Mouse (Mus musculus) G1E-ER4 (cell line): ENCODE results near the gene Prmt3. TPM values are rescaled to one million over a fixed set of nuclear protein-coding genes. Genes with fewer than 3 reads are reported as not detected.

Experiments
- GATA1 ChIP-seq: IDR thresholded peaks from one replicate; pipeline ENCODE4 v1.8.0; 2012; ENCODE audit warnings: low read length, inconsistent platforms
- polyA plus RNA-seq: library from polyadenylated mRNA; stranded (reverse); fragments of >175 nt; gene quantifications from 2 replicates; pipeline ENCODE4 v1.2.3, GENCODE M21; 2012

Gene Prmt3
- 126 and 252 TPM in 2 replicates for polyA plus RNA-seq

GRCm38 (mm10) chr7:49778114-49778901 lies at the start of gene Prmt3:
Gene Prmt3 (plus strand): TSS chr7:49778346.
- no peak for TF ChIP-seq GATA1

- no peak for TF ChIP-seq GATA1
These were observed 43.8 kb upstream of the Prmt3 start for GRCm38 (mm10) chr7:49734342-49734741.

GRCm38 (mm10) chr7:49739448-49739847 lies 38.7 kb upstream of the Prmt3 start:
- no peak for TF ChIP-seq GATA1

- TF ChIP-seq GATA1: no peak
These were observed 36.7 kb upstream of the Prmt3 start for GRCm38 (mm10) chr7:49741474-49741873.

GRCm38 (mm10) chr7:49741923-49742322 lies 36.2 kb upstream of the Prmt3 start:
- TF ChIP-seq GATA1: no peak

GRCm38 (mm10) chr7:49751148-49751547 lies 27.0 kb upstream of the Prmt3 start:
- TF ChIP-seq GATA1: no peak

GRCm38 (mm10) chr7:49752730-49753506 lies 25.2 kb upstream of the Prmt3 start:
- no peak for TF ChIP-seq GATA1

- TF ChIP-seq GATA1: no peak
These were observed 23.4 kb upstream of the Prmt3 start for GRCm38 (mm10) chr7:49754767-49755166.

- no peak for TF ChIP-seq GATA1
These were observed 19.1 kb upstream of the Prmt3 start, which contains the start of gene Htatip2 for GRCm38 (mm10) chr7:49758934-49759571. Gene Htatip2 (plus strand): TSS chr7:49759115.

GRCm38 (mm10) chr7:49762605-49763004 lies 15.5 kb upstream of the Prmt3 start:
- no peak for TF ChIP-seq GATA1

GRCm38 (mm10) chr7:49764011-49764716 lies 14.0 kb upstream of the Prmt3 start:
- no peak for TF ChIP-seq GATA1

- no peak for TF ChIP-seq GATA1
These were observed 12.0 kb upstream of the Prmt3 start for GRCm38 (mm10) chr7:49766166-49766565.

GRCm38 (mm10) chr7:49768509-49768908 lies 9.6 kb upstream of the Prmt3 start:
- no peak for TF ChIP-seq GATA1

- TF ChIP-seq GATA1: no peak
These were observed 3.8 kb upstream of the Prmt3 start for GRCm38 (mm10) chr7:49774396-49774795.

GRCm38 (mm10) chr7:49777585-49777984 lies 561 bp upstream of the Prmt3 start:
- TF ChIP-seq GATA1: no peak
